Mouse (Mus musculus): ENCODE measurements around the gene Nphs1. TPM values are rescaled to one million over a fixed set of nuclear protein-coding genes. Genes with fewer than 3 reads are reported as not detected.

The Nphs1 gene
- total RNA-seq, 2 experiments from 2014 or later: not detected

Other genes starting within 250 kb of the Nphs1 start
- gene Polr2i, start 226.4 kb upstream of the Nphs1 start, total RNA-seq (2021): 100 to 1,000 TPM; 103 to 108 TPM
- 10 to 100 TPM; 73.6 to 81.0 TPM for gene Tbcb, start 226.0 kb upstream of the Nphs1 start, total RNA-seq (2021)
- not detected for gene Ovol3, start 222.6 kb upstream of the Nphs1 start, total RNA-seq (2021)
- under 1 TPM; 0.61 to 0.63 TPM for gene Thap8, start 178.2 kb upstream of the Nphs1 start, total RNA-seq (2021)
- gene Wdr62, start 177.9 kb upstream of the Nphs1 start, total RNA-seq (2021): 10 to 100 TPM; 12.1 to 14.3 TPM
- 10 to 100 TPM; 31.6 to 36.5 TPM for gene Clip3, start 166.6 kb upstream of the Nphs1 start, total RNA-seq (2021)
- 10 to 100 TPM; 46.8 to 49.0 TPM for gene Alkbh6, start 149.6 kb upstream of the Nphs1 start, total RNA-seq (2021)
- gene Syne4, start 143.5 kb upstream of the Nphs1 start, total RNA-seq (2021): 10 to 100 TPM; 17.6 to 22.3 TPM
- 1 to 10 TPM; 2.8 TPM for gene E130208F15Rik, start 136.6 kb upstream of the Nphs1 start, total RNA-seq (2021)
- 10 to 100 TPM; 17.9 to 19.7 TPM for gene Sdhaf1, start 134.4 kb upstream of the Nphs1 start, total RNA-seq (2021)
- 10 to 100 TPM; 13.2 to 15.1 TPM for gene Lrfn3, start 95.5 kb upstream of the Nphs1 start, total RNA-seq (2021)
- gene Tyrobp, start 44.6 kb upstream of the Nphs1 start, total RNA-seq (2021): 10 to 100 TPM; 25.8 to 29.1 TPM
- 1 to 10 TPM; 3.7 to 4.9 TPM for gene Hcst, start 38.5 kb upstream of the Nphs1 start, total RNA-seq (2021)
- 1 to 10 TPM; 2.3 to 2.4 TPM for gene Nfkbid, start 36.6 kb upstream of the Nphs1 start, total RNA-seq (2021)
- 10 to 100 TPM; 26.1 to 34.3 TPM for gene Aplp1, start 12.8 kb upstream of the Nphs1 start, total RNA-seq (2021)
- not detected for gene Kirrel2, start 625 bp upstream of the Nphs1 start, total RNA-seq (2021)
- 10 to 100 TPM; 26.0 to 56.1 TPM for gene Prodh2, start 35.3 kb downstream of the Nphs1 start, total RNA-seq (2021)
- 10 to 100 TPM in 1 of 2 experiments, 1 to 10 TPM in 1; 5.0 to 11.7 TPM for gene Arhgap33, start 76.7 kb downstream of the Nphs1 start, total RNA-seq (2021)
- gene Hspb6, start 93.9 kb downstream of the Nphs1 start, total RNA-seq (2021): 10 to 100 TPM; 25.5 to 68.9 TPM
- 10 to 100 TPM in 1 of 2 experiments, 1 to 10 TPM in 1; 5.3 to 10.1 TPM for gene Proser3, start 94.0 kb downstream of the Nphs1 start, total RNA-seq (2021)
- gene Lin37, start 101.5 kb downstream of the Nphs1 start, total RNA-seq (2021): 10 to 100 TPM; 34.4 to 40.5 TPM
- gene U2af1l4, start 105.0 kb downstream of the Nphs1 start, total RNA-seq (2021): 10 to 100 TPM; 61.4 to 71.1 TPM
- gene Gm49396, start 105.0 kb downstream of the Nphs1 start, total RNA-seq (2021): 1 to 10 TPM; 2.4 to 7.1 TPM
- gene Psenen, start 105.3 kb downstream of the Nphs1 start, total RNA-seq (2021): 100 to 1,000 TPM; 119 to 128 TPM
- 1 to 10 TPM; 2.6 to 4.7 TPM for gene Igflr1, start 107.1 kb downstream of the Nphs1 start, total RNA-seq (2021)
- 10 to 100 TPM; 34.9 to 48.7 TPM for gene Kmt2b, start 130.4 kb downstream of the Nphs1 start, total RNA-seq (2021)
- gene Zbtb32, start 140.6 kb downstream of the Nphs1 start, total RNA-seq (2021): under 1 TPM; 0.18 to 0.27 TPM
- gene Upk1a, start 154.5 kb downstream of the Nphs1 start, total RNA-seq (2021): under 1 TPM; 0.33 to 0.48 TPM
- gene Cox6b1, start 167.8 kb downstream of the Nphs1 start, total RNA-seq (2021): 1,000 to 10,000 TPM; 3,012 to 3,285 TPM
- not detected for gene Etv2, start 177.5 kb downstream of the Nphs1 start, total RNA-seq (2021)
- 10 to 100 TPM; 64.5 to 72.9 TPM for gene Rbm42, start 192.0 kb downstream of the Nphs1 start, total RNA-seq (2021)
- gene Haus5, start 206.7 kb downstream of the Nphs1 start, total RNA-seq (2021): 10 to 100 TPM; 10.5 to 12.4 TPM
- not detected for gene Pmis2, start 213.3 kb downstream of the Nphs1 start, total RNA-seq (2021)
- 1 to 10 TPM in 1 of 2 experiments, not detected in 1; 2.6 TPM for gene 2200002J24Rik, start 240.6 kb downstream of the Nphs1 start, total RNA-seq (2021)